Mouse (Mus musculus) bone marrow, adult 2 months (tissue): ENCODE data around the gene D930048N14Rik.

Source experiments
- CTCF ChIP-seq: fragments of 200-500 bp; IDR thresholded peaks from 2 replicates; pipeline ENCODE4 v1.5.1; 2011; ENCODE audit warnings: low read length, control low read depth; ENCODE audit not compliant: control insufficient read depth, insufficient read depth
- POLR2A ChIP-seq: fragments of 200-500 bp; IDR thresholded peaks from 2 replicates; pipeline ENCODE4 v1.6.1; 2011; ENCODE audit warnings: low read depth, mild to moderate bottlenecking, control low read depth, low read length, borderline replicate concordance; ENCODE audit not compliant: control insufficient read depth

GRCm38 (mm10) chr11:51650261-51650660, 493 bp upstream of the D930048N14Rik start:
- TF ChIP-seq CTCF: no peak
- TF ChIP-seq POLR2A: no peak
